Mouse (Mus musculus) MEL (cell line): Measurements from ENCODE around the gene Lum. TPM values are rescaled to one million over a fixed set of nuclear protein-coding genes. Genes with fewer than 3 reads are reported as not detected.

Experiments used
- DNase-seq: peaks from one replicate; pipeline ENCODE4 v3.0.0; 2011; ENCODE audit warnings: low read depth, low spot score
- H3K27ac ChIP-seq: 2 replicates; pipeline ENCODE4 v1.5.1; 2012; ENCODE audit warnings: low read depth, mild to moderate bottlenecking, control low read depth, low read length, moderate library complexity; ENCODE audit not compliant: control insufficient read depth
- H3K27me3 ChIP-seq, 2 experiments: fragments of 150-350 bp in 1 of 2; sonication (generic) in 1 of 2; 2 replicates each; pipeline ENCODE4 v1.6.1; 2012; ENCODE audit warnings: low read length in 2 of 2, mild to moderate bottlenecking in 2 of 2, improper control_type of control experiment in 1 of 2, moderate library complexity in 1 of 2; ENCODE audit not compliant: insufficient read depth in 2 of 2, control insufficient read depth in 1 of 2
- H3K36me3 ChIP-seq, 2 experiments: 2 replicates each; pipeline ENCODE4 v1.6.1; 2012 to 2014; ENCODE audit warnings: low read length in 2 of 2, improper control_type of control experiment in 1 of 2, inconsistent platforms in 1 of 2, mild to moderate bottlenecking in 1 of 2; ENCODE audit not compliant: insufficient read depth in 2 of 2, control insufficient read depth in 1 of 2
- H3K4me1 ChIP-seq, 2 experiments: fragments of 150-350 bp in 1 of 2; sonication (generic) in 1 of 2; 2 replicates each; pipeline ENCODE4 v1.6.1; 2012; ENCODE audit warnings: low read length in 2 of 2, improper control_type of control experiment in 1 of 2, mild to moderate bottlenecking in 1 of 2; ENCODE audit not compliant: insufficient read depth in 2 of 2, control insufficient read depth in 1 of 2
- H3K4me3 ChIP-seq, 2 experiments: fragments of 150-350 bp in 1 of 2; sonication (generic) in 1 of 2; 2 replicates each; pipeline ENCODE4 v1.5.1; 2012; ENCODE audit warnings: low read depth in 2 of 2, low read length in 2 of 2, mild to moderate bottlenecking in 2 of 2, moderate library complexity in 2 of 2, control low read depth in 1 of 2, improper control_type of control experiment in 1 of 2; ENCODE audit not compliant: control insufficient read depth in 1 of 2, insufficient read depth in 1 of 2
- H3K79me2 ChIP-seq: 2 replicates; pipeline ENCODE4 v1.6.1; 2012; ENCODE audit warnings: mild to moderate bottlenecking, low read length, moderate library complexity; ENCODE audit not compliant: control insufficient read depth, poor library complexity, insufficient read depth
- H3K9ac ChIP-seq: 2 replicates; pipeline ENCODE4 v1.6.1; 2012; ENCODE audit warnings: low read depth, mild to moderate bottlenecking, control low read depth, low read length, moderate library complexity; ENCODE audit not compliant: control insufficient read depth, poor library complexity, severe bottlenecking
- H3K9me3 ChIP-seq: fragments of 150-350 bp; sonication (generic); replicated peaks from 2 replicates; pipeline ENCODE4 v1.6.1; 2012; ENCODE audit warnings: mild to moderate bottlenecking, low read length, improper control_type of control experiment, moderate library complexity; ENCODE audit not compliant: insufficient read depth
- CHD1 ChIP-seq: IDR thresholded peaks from 2 replicates; pipeline ENCODE4 v1.6.1; 2012; ENCODE audit warnings: low read depth, mild to moderate bottlenecking, inconsistent platforms, low read length, improper control_type of control experiment
- E2F4 ChIP-seq: IDR thresholded peaks from 2 replicates; pipeline ENCODE4 v1.6.1; 2011; ENCODE audit warnings: low read depth, low read length, improper control_type of control experiment, borderline replicate concordance
- EP300 ChIP-seq, 2 experiments: IDR thresholded peaks; 2 replicates each; pipeline ENCODE4 v1.6.1; 2011; ENCODE audit warnings: improper control_type of control experiment in 2 of 2, low read length in 2 of 2, low read depth in 1 of 2, mild to moderate bottlenecking in 1 of 2
- ETS1 ChIP-seq: IDR thresholded peaks from 2 replicates; pipeline ENCODE4 v1.6.1; 2012; ENCODE audit warnings: low read depth, mild to moderate bottlenecking, inconsistent platforms, low read length, improper control_type of control experiment, moderate library complexity
- GABPA ChIP-seq: IDR thresholded peaks from 2 replicates; pipeline ENCODE4 v1.6.1; 2012; ENCODE audit warnings: low read depth, mild to moderate bottlenecking, inconsistent platforms, low read length, improper control_type of control experiment, moderate library complexity
- GATA1 ChIP-seq: IDR thresholded peaks from 2 replicates; pipeline ENCODE4 v1.6.1; 2011; ENCODE audit warnings: low read depth, low read length, improper control_type of control experiment
- HCFC1 ChIP-seq: IDR thresholded peaks from 2 replicates; pipeline ENCODE4 v1.6.1; 2012; ENCODE audit warnings: low read depth, mild to moderate bottlenecking, inconsistent platforms, low read length, improper control_type of control experiment, moderate library complexity
- KAT2A ChIP-seq: conservative IDR thresholded peaks from 2 replicates; pipeline ENCODE4 v1.6.1; 2012; ENCODE audit warnings: low read depth, low read length, improper control_type of control experiment, inconsistent platforms
- MAFK ChIP-seq: IDR thresholded peaks from 2 replicates; pipeline ENCODE4 v1.6.1; 2011; ENCODE audit warnings: low read depth, mild to moderate bottlenecking, low read length, improper control_type of control experiment, borderline replicate concordance
- MAX ChIP-seq: IDR thresholded peaks from 2 replicates; pipeline ENCODE4 v1.6.1; 2011; ENCODE audit warnings: low read length, improper control_type of control experiment
- MEF2A ChIP-seq: IDR thresholded peaks from 2 replicates; pipeline ENCODE4 v1.6.1; 2014; ENCODE audit warnings: low read depth, mild to moderate bottlenecking, inconsistent platforms, low read length, improper control_type of control experiment; ENCODE audit not compliant: poor library complexity, insufficient replicate concordance, severe bottlenecking; ENCODE audit errors: extremely low read depth
- MYB ChIP-seq: IDR thresholded peaks from 2 replicates; pipeline ENCODE4 v1.6.1; 2011; ENCODE audit warnings: mild to moderate bottlenecking, low read depth, low read length, improper control_type of control experiment
- POLR2AphosphoS5 ChIP-seq: IDR thresholded peaks from 2 replicates; pipeline ENCODE4 v1.6.1; 2012; ENCODE audit warnings: low read depth, borderline replicate concordance, mild to moderate bottlenecking, inconsistent platforms, low read length, moderate library complexity, mixed read lengths
- SIN3A ChIP-seq: IDR thresholded peaks from 2 replicates; pipeline ENCODE4 v1.6.1; 2012; ENCODE audit warnings: low read length, improper control_type of control experiment, inconsistent platforms
- TBP ChIP-seq: IDR thresholded peaks from 2 replicates; pipeline ENCODE4 v1.8.0; 2011; ENCODE audit warnings: low read depth, low read length, improper control_type of control experiment
- UBTF ChIP-seq: IDR thresholded peaks from 2 replicates; pipeline ENCODE4 v1.6.1; 2012; ENCODE audit warnings: low read depth, mild to moderate bottlenecking, inconsistent platforms, low read length, improper control_type of control experiment, moderate library complexity, borderline replicate concordance; ENCODE audit not compliant: insufficient read depth
- ZKSCAN1 ChIP-seq: IDR thresholded peaks from 2 replicates; pipeline ENCODE4 v1.6.1; 2012; ENCODE audit warnings: low read depth, mild to moderate bottlenecking, inconsistent platforms, low read length, improper control_type of control experiment, moderate library complexity
- ZMIZ1 ChIP-seq: IDR thresholded peaks from 2 replicates; pipeline ENCODE4 v1.6.1; 2012; ENCODE audit warnings: low read depth, mild to moderate bottlenecking, inconsistent platforms, low read length, improper control_type of control experiment, moderate library complexity
- polyA plus RNA-seq, 2 experiments: library from polyadenylated mRNA; stranded (reverse) in 1 of 2; unstranded in 1 of 2; fragments of >175 nt in 1 of 2; fragments of >200 nt in 1 of 2; gene quantifications; 2 replicates each; pipeline versions ENCODE4 v1.2.1 to v1.2.4; 2012; ENCODE audit warnings: low replicate concordance in 2 of 2, low read depth in 1 of 2; ENCODE audit not compliant: insufficient read length in 2 of 2, insufficient read depth in 1 of 2, missing spikeins in 1 of 2
- total RNA-seq: library from RNA; depleted of rRNA; stranded (reverse); fragments of 300-350 nt; gene quantifications from 2 replicates; pipeline ENCODE4 v1.2.3, GENCODE M21; 2012

Gene Lum
- total and polyA plus RNA-seq, 3 experiments, result not detected

DNA sequence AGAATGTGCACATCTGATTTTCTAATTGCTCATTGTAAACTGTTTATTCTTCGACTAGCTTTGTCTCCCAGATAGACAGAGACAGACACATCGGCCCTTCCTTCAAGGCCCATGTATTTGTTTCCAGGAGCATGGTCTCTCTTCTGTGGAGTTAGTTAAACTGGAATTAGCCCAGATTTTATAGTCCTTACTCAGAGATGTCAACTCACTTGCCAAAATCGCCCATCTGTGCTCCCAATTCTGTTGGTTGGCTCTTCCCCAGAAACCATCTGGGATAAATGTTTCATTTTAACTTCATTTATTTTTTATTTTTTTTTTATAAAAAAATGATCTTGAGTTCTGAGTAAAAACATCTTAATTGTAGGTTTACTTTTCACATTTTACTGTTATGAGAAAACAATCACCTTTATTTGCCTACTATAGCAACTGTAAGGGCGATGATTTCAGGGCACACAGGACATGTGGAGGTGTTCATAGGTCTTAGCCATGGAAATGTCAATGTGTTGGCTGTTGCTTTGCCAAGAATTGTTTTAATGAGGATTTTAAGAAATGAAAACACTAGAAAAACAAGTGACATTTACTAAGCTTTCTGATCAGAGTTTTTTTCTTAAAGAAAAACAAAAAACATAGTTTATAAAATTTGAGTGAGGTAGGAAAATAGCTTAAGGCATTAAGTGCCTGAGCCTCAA is 17.8 kb downstream of the Lum start:
- Histone ChIP-seq H3K4me3 (no peak overlapping the region), H3K9ac (no peak overlapping the region), H3K9me3 (no peaks in the 10 kb centered on the region), H3K27ac (no peak overlapping the region), H3K27me3 (no peaks in the 10 kb centered on the region), H3K36me3 (no peaks in the 10 kb centered on the region), H3K79me2 (no peaks in the 10 kb centered on the region), H3K4me1 (no peaks in the 10 kb centered on the region)
- no peak for TF ChIP-seq SIN3A
- TF ChIP-seq EP300 (IDR thresholded peaks at IDR 0.05; ENCODE audit: low read depth in 1 of 2, low read length in 2 of 2), result no peak
- no peak for TF ChIP-seq ETS1
- no peak for TF ChIP-seq MAX
- no peak for TF ChIP-seq MEF2A
- no peak for TF ChIP-seq GATA1
- no peak for TF ChIP-seq CHD1
- no peak for TF ChIP-seq TBP
- no peak for TF ChIP-seq HCFC1
- TF ChIP-seq ZMIZ1, result no peak
- no peak for TF ChIP-seq MYB
- DNase-seq, result no peak

DNA sequence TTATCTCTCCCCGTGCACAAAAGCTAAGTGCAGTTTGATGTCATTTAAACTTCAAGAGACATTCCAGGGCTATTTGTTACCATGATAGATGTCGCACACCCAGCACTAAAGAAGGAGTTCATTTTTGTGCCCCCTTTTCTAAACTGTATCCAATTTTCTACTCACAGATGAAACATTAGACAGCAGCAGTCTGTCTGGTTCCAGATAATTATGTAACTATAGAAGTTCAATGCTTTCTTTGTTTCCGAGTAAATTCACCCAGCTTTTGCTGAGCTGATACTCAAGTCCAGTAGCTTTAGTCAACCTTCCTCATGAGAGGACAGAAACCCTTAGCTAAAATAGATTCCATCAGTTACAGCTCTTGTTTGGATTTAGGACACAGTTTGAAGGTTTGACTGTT is 19.2 kb downstream of the Lum start:
- Histone ChIP-seq H3K9ac (no peak overlapping the region), H3K27me3 (no peaks in the 10 kb centered on the region), H3K4me3 (no peak overlapping the region), H3K4me1 (no peaks in the 10 kb centered on the region), H3K9me3 (no peaks in the 10 kb centered on the region), H3K79me2 (no peaks in the 10 kb centered on the region), H3K27ac (no peak overlapping the region), H3K36me3 (no peaks in the 10 kb centered on the region)
- no peak for DNase-seq
- no peak for TF ChIP-seq UBTF
- no peak for TF ChIP-seq POLR2AphosphoS5
- TF ChIP-seq GABPA, result no peak
- no peak for TF ChIP-seq ETS1
- no peak for TF ChIP-seq KAT2A
- no peak for TF ChIP-seq E2F4
- no peak for TF ChIP-seq ZKSCAN1
- TF ChIP-seq MAFK, result no peak
